Mouse (Mus musculus) gonadal fat pad, adult 2 months (tissue): ENCODE results near the gene Trim5. TPM values are rescaled to one million over a fixed set of nuclear protein-coding genes. Genes with fewer than 3 reads are reported as not detected.
"Not testable (repeated sequence)": the region's sequence is repeated elsewhere in the genome, so short reads cannot be mapped to it uniquely, and the experiment has no call there.

ENCODE experiments used
- DNase-seq: peaks from one replicate; pipeline ENCODE4 v3.0.0-alpha.2; 2012; ENCODE audit warnings: low read depth
- polyA plus RNA-seq: library from polyadenylated mRNA; depleted of rRNA; stranded (reverse); fragments of >200 nt; gene quantifications from 2 replicates; pipeline ENCODE4 v1.2.3, GENCODE M21; 2012; rRNA removed

The Trim5 gene
- 0.42 TPM in 2 replicates for polyA plus RNA-seq

DNA sequence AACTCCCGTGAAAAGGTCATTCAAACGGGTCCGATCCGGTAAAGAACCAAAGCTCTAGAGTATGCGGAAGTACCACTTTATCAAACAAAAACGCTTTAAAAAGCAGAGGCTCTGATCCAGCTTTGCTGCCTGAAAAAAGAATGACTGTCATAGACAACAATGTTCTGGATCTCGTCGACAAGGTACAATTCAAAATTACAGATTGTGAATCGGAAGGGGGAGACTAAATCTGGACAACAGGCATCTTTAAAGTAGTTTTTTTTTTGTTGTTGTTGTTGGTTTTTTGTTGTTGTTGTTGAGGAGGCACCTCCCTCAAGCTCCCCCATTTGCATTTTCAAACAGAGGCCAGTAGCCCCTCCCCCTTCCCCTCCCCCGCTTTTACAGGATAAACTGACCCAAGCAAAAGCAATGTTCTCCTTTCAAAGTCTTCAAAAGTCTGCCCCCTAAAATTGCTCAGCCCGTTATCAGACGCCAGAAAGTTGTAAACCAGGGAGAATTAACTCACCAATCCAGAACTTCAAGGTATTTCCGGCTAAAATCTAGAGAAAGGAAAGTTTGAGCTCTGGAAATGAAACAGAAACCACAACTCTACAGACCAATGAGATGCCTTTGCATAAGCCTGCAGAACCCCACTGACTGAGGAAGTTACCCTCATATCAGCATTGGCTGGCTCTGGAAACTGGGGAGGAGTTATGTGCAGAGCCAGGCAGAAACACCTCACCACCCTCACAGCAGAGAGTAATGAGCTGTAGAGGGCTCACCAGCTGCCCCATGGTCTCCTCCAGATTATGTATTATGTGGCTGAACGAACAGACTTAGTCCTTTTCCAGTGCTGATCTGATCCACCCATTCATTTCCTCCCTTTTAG, at the start of gene Trim5:
TSS of gene Trim5 (minus strand) at position 519 of the 868 bp plus-strand sequence.
- not testable (repeated sequence) for DNase-seq

DNA sequence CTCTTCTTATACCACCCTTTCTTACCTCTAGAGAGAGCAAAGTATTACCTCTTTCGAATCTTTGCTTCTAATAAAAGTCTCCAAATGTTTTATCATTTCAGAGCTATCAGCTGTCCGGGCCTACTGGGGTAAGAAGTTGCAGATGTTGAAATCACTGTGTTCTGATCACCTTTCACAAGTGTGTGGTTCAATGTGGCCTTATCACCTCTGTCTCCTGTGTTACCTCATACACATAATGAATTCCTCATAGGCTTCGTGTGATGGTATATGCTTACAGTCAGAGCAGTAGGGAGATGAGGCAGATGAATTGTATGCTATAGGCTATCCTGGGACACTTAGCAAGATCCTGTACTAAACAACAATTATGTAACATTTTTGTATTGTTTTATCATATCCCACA, 47.7 kb upstream of the Trim5 start:
- not testable (repeated sequence) for DNase-seq

DNA sequence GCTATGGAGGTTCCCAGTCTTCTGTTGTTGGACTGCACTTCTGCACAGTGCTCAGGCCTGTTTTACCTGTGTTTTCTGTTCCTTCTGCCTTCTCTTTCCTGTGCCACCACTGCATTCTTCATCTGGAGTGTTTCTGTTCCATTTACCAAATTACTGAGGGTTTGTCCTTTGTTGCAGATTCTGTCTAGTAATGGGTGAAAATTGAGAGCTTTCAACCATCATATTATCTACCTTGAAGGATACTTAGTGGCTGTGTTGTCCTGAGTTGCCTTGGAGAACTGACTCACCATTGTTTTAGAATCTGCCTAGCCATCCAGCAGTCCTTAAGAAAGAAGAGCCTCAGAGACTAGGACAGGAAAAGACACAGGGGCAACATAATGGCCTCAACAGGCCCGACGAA, 41.3 kb upstream of the Trim5 start, which contains the start of gene Trim34b:
TSS of gene Trim34b (plus strand) at position 301 of the 400 bp plus-strand sequence.
- DNase-seq: not testable (repeated sequence)

DNA sequence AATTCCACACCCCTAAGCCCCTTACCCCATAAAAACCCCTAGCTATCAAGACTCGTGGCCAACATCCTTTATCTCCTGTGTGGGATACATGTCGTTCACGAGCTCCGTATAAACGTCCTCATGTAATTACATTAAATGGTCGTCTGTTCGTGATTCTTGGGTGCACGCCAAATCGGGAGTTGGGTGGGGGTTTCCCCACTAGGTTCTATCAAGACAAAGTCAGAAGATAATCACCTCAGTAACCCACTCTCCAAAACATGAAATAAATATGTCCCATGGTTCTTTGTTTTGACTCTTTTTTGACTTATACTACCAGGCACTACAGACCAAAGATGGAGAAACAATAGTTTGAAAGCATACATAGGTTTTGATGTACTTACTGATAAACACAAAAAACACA, 34.1 kb upstream of the Trim5 start:
- no peak for DNase-seq

GRCm38 (mm10) chr7:104315369-104316080, 27.6 kb upstream of the Trim5 start, which contains the start of gene Trim12a:
Trim12a (minus strand) TSS chr7:104315466.
- DNase-seq: not testable (repeated sequence)

DNA sequence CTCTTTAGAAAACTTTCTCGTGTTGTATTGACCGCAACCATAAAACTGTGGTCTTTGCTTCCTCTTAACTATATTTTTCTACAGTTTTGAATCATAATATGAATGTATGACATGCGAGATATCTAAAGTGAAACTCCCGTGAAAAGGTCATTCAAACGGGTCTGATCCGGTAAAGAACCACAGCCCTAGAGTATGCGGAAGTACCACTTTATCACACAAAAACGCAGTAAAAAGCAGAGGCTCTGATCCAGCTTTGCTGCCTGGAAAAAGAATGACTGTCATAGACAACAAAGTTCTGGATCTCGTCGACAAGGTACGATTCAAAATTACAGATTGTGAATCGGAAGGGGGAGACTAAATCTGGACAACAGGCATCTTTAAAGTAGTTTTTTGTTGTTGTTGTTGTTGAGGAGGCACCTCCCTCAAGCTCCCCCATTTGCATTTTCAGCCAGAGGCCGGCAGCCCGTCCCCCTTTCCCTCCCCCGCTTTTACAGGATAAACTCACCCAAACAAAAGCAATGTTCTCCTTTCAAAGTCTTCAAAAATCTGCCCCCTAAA, 27.0 kb upstream of the Trim5 start:
- DNase-seq: peak; percentile 1

- DNase-seq: no peak
Measured at GRCm38 (mm10) chr7:104291638-104292400, 3.9 kb upstream of the Trim5 start.

- DNase-seq: no peak
Measured at GRCm38 (mm10) chr7:104290641-104291040, 2.7 kb upstream of the Trim5 start.

DNA sequence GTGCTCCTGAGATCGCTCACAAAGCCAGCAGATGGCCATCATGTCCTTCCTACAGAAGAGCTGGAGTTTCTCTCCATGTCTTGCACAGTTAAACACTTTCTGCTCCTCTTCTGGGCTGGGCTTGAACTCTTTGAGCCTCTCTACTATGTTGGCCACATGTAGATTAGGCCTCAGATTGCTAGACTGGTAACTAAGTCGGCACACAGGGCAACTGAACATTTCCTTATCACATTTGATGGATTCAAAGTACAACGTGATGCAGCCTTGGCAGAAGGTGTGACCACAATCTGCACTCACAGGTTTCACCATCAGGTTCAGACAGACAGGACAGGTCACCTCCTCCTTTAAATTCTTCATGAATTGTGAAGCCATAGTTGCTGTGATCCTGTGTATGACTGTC, 8.5 kb downstream of the Trim5 start:
- not testable (repeated sequence) for DNase-seq

DNA sequence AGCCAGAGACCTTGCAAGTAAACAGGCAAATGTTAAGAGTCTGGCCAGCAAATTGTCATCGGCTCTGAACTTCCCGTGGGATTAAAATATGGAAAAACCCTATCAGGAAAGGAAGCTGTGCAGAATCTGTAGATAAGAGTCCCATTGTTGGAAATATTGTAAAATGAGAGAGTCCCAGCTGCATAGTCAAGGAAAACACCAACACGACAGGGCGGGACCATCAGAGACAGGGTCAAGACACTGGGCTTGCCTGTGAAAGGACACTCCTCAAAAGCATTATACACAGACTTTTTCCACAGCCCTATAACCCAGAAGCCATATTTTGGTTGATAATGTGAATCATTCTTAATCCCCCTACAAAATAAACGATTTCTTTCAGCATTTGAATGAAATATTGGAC, 22.6 kb downstream of the Trim5 start:
- not testable (repeated sequence) for DNase-seq

GRCm38 (mm10) chr7:104260380-104260779, 27.5 kb downstream of the Trim5 start:
- DNase-seq: not testable (repeated sequence)

- peak; percentile 17 for DNase-seq
Measured at GRCm38 (mm10) chr7:104244287-104245181, 43.4 kb downstream of the Trim5 start, which contains the start of gene Trim34a. Trim34a (plus strand) TSS chr7:104244457.

DNA sequence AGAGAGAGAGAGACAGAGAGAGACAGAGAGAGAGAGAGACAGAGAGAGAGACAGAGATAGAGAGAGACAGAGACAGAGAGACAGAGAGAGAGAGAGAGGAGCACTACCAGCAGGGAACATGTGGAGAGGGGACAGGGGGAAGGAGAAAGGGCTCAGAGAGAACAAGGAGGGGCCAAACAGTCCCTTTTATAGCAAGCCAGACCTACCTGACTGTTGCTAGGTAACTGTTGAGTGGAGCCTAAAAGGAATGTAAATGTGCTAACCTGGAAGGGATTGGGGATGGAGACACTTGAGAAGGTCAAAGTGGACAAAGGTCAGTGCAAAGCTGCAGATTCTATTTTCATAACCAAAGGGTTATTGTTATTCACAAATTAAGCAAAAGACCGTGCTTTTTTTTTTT, 44.3 kb downstream of the Trim5 start:
- no peak for DNase-seq

DNA sequence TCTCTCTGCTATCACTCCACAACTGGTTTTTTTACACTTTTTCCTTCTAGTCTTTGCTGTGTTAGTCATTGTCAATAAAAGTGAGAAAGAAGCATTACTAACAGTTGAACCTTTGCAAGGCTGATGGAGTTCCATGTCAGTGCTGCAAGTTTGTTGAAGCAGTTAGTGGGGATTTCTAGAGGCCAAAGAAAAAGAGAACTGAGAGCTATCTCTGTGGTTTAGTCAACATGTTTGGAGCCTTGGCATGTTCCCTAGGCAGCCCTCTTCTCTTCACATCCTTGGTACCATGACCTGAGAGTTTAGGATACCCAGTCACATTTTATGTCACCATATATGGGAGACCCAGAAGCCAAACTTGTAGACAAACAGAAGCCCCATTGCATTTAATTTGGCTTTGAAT, 47.0 kb downstream of the Trim5 start:
- no peak for DNase-seq

DNA sequence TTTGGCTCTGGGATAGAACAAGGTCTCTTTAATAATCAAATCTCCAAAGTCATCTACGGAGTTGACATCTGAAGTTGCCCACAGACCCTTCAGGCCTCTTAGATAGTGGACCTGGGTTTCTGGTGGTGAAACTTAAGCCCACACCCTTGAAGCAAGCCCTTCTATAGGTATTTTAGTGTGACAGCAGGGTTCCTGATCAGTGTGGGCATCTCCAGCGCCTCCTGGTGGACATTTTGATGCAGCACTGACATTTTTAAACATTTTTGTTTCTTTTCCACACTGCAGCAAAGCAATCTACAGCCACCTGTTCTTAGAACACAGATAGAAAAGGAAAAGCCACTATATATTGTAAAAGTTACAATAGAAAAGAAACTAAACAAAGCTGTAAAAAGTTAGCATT, 56.7 kb downstream of the Trim5 start:
- no peak for DNase-seq

- no peak for DNase-seq
Measured at GRCm38 (mm10) chr7:104218701-104219569, 69.0 kb downstream of the Trim5 start, which contains the start of gene Trim6. Trim6 (plus strand) TSS chr7:104218793.

DNA sequence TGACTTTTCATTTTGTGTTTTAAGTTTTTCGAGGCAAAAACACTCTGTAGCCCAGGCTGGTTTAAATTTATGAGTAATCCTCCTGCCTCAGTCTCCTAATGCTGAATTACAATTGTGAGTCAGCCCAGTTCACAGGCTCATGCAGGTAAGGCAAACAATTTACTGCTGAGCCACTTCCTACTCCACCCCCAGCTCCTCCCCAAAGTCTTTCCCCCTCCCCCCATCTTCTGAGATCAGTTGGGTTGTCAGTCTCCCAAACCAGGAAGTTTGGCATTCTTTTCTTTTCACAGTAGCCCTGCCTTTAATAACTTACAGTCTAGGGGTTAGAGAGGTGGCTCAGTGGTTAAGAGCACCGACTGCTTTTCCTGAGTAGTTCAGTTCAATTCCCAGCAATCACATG, 70.0 kb downstream of the Trim5 start:
- DNase-seq: no peak

GRCm38 (mm10) chr7:104216011-104216535, 71.8 kb downstream of the Trim5 start:
- DNase-seq: no peak
